Mouse (Mus musculus): Measurements from ENCODE around the gene Trim14. TPM values are rescaled to one million over a fixed set of nuclear protein-coding genes. Genes with fewer than 3 reads are reported as not detected.
A peak's percentile ranks its signal among the peaks of the same experiment; 100 is the strongest.
"Not testable (repeated sequence)": the region's sequence is repeated elsewhere in the genome, so short reads cannot be mapped to it uniquely, and the experiment has no call there.

Gene Trim14
- polyA plus RNA-seq (2014; fragmentation: Nextera tagmentation; extraction: Ambion mirVana), result 10.1 and 11.4 TPM in 2 replicates

- H3K27me3 ChIP-seq (replicated peaks; ENCODE audit: control insufficient read depth, insufficient read depth, low read length), result peaks cover 35% of the 10 kb centered on the region
- no peaks in the 10 kb centered on the region for H3K9me3 ChIP-seq (ENCODE audit: control insufficient read depth, low read length)
- H3K36me3 ChIP-seq (ENCODE audit: control insufficient read depth, insufficient read depth, low read length), result no peaks in the 10 kb centered on the region
- 0 out of 2 replicates have a peak within 1 kb of the TSS, but pooled peaks have one; percentile 19 for H3K27ac ChIP-seq (ENCODE audit: low read depth)
- DNase-seq (ENCODE audit: low spot score), result peak; percentile 72
- ATAC-seq (replicated peaks; ENCODE audit: low FRiP score, low TSS enrichment, low read depth), result peak; percentile 83
- H3K4me1 ChIP-seq (replicated peaks; ENCODE audit: control insufficient read depth, insufficient read depth, low read length), result no peaks in the 10 kb centered on the region
- peak within 1 kb of the TSS; percentile 57 for H3K4me2 ChIP-seq (ENCODE audit: low read length)
- H3K9ac ChIP-seq (ENCODE audit: low read length), result peak within 1 kb of the TSS; percentile 40; the same call in 1 of the 2 replicates
- WGBS, result under 1% methylated on average over 46 of the region's 46 CpGs
- peak within 1 kb of the TSS; percentile 44 for H3K4me3 ChIP-seq (ENCODE audit: low read depth, low read length)
These were observed at the start of gene Trim14 for GRCm38 (mm10) chr4:46535840-46536361. TSS of gene Trim14 (minus strand) at chr4:46536141.

GRCm38 (mm10) chr4:46585041-46585810, 49.3 kb upstream of the Trim14 start:
- Histone ChIP-seq H3K27ac (ENCODE audit: low read depth) (no peak overlapping the region), H3K36me3 (ENCODE audit: control insufficient read depth, insufficient read depth, low read length) (no peaks in the 10 kb centered on the region), H3K4me1 (replicated peaks; ENCODE audit: control insufficient read depth, insufficient read depth, low read length) (no peaks in the 10 kb centered on the region), H3K4me2 (ENCODE audit: low read length) (no peak overlapping the region), H3K4me3 (ENCODE audit: low read depth, low read length) (no peak overlapping the region), H3K27me3 (replicated peaks; ENCODE audit: control insufficient read depth, insufficient read depth, low read length) (no peaks in the 10 kb centered on the region), H3K9me3 (ENCODE audit: control insufficient read depth, low read length) (no peaks in the 10 kb centered on the region), H3K9ac (ENCODE audit: low read length) (no peak overlapping the region)
- ATAC-seq (replicated peaks; ENCODE audit: low FRiP score, low TSS enrichment, low read depth) (no peak), DNase-seq (ENCODE audit: low spot score) (no peak)
- WGBS, result 68% methylated on average over 13 of the region's 13 CpGs

- not testable (repeated sequence) for H3K4me2 ChIP-seq (ENCODE audit: low read length); H3K9ac ChIP-seq (ENCODE audit: low read length); H3K27ac ChIP-seq (ENCODE audit: low read depth); H3K9me3 ChIP-seq (ENCODE audit: control insufficient read depth, low read length); H3K4me1 ChIP-seq (replicated peaks; ENCODE audit: control insufficient read depth, insufficient read depth, low read length); DNase-seq (ENCODE audit: low spot score); ATAC-seq (replicated peaks; ENCODE audit: low FRiP score, low TSS enrichment, low read depth); H3K36me3 ChIP-seq (ENCODE audit: control insufficient read depth, insufficient read depth, low read length); H3K27me3 ChIP-seq (replicated peaks; ENCODE audit: control insufficient read depth, insufficient read depth, low read length); H3K4me3 ChIP-seq (ENCODE audit: low read depth, low read length)
- WGBS, result 40% methylated on average over 3 of the region's 3 CpGs
These were observed 48.6 kb upstream of the Trim14 start for GRCm38 (mm10) chr4:46584536-46584935.

GRCm38 (mm10) chr4:46584084-46584483, 48.1 kb upstream of the Trim14 start:
- not testable (repeated sequence) for H3K4me3 ChIP-seq (ENCODE audit: low read depth, low read length); H3K27me3 ChIP-seq (replicated peaks; ENCODE audit: control insufficient read depth, insufficient read depth, low read length); H3K27ac ChIP-seq (ENCODE audit: low read depth); ATAC-seq (replicated peaks; ENCODE audit: low FRiP score, low TSS enrichment, low read depth); H3K4me2 ChIP-seq (ENCODE audit: low read length); H3K36me3 ChIP-seq (ENCODE audit: control insufficient read depth, insufficient read depth, low read length); H3K4me1 ChIP-seq (replicated peaks; ENCODE audit: control insufficient read depth, insufficient read depth, low read length); H3K9me3 ChIP-seq (ENCODE audit: control insufficient read depth, low read length); DNase-seq (ENCODE audit: low spot score); H3K9ac ChIP-seq (ENCODE audit: low read length)
- WGBS, result 69% methylated on average over 2 of the region's 6 CpGs

GRCm38 (mm10) chr4:46582024-46582423, 46.1 kb upstream of the Trim14 start:
- not testable (repeated sequence) for DNase-seq (ENCODE audit: low spot score); H3K4me3 ChIP-seq (ENCODE audit: low read depth, low read length); H3K9ac ChIP-seq (ENCODE audit: low read length); H3K9me3 ChIP-seq (ENCODE audit: control insufficient read depth, low read length); H3K4me2 ChIP-seq (ENCODE audit: low read length); H3K4me1 ChIP-seq (replicated peaks; ENCODE audit: control insufficient read depth, insufficient read depth, low read length); H3K27me3 ChIP-seq (replicated peaks; ENCODE audit: control insufficient read depth, insufficient read depth, low read length); ATAC-seq (replicated peaks; ENCODE audit: low FRiP score, low TSS enrichment, low read depth); H3K27ac ChIP-seq (ENCODE audit: low read depth); H3K36me3 ChIP-seq (ENCODE audit: control insufficient read depth, insufficient read depth, low read length)
- WGBS, result 86% methylated on average over 8 of the region's 9 CpGs

GRCm38 (mm10) chr4:46581577-46581976, 45.6 kb upstream of the Trim14 start:
- DNase-seq (ENCODE audit: low spot score); H3K4me1 ChIP-seq (replicated peaks; ENCODE audit: control insufficient read depth, insufficient read depth, low read length); H3K27ac ChIP-seq (ENCODE audit: low read depth); H3K4me3 ChIP-seq (ENCODE audit: low read depth, low read length); H3K4me2 ChIP-seq (ENCODE audit: low read length); H3K36me3 ChIP-seq (ENCODE audit: control insufficient read depth, insufficient read depth, low read length); H3K9ac ChIP-seq (ENCODE audit: low read length); H3K9me3 ChIP-seq (ENCODE audit: control insufficient read depth, low read length); H3K27me3 ChIP-seq (replicated peaks; ENCODE audit: control insufficient read depth, insufficient read depth, low read length); ATAC-seq (replicated peaks; ENCODE audit: low FRiP score, low TSS enrichment, low read depth): not testable (repeated sequence)
- WGBS, result 95% methylated on average over 22 of the region's 22 CpGs

GRCm38 (mm10) chr4:46580799-46581243, 44.9 kb upstream of the Trim14 start:
- H3K4me3 ChIP-seq (ENCODE audit: low read depth, low read length); H3K27me3 ChIP-seq (replicated peaks; ENCODE audit: control insufficient read depth, insufficient read depth, low read length); H3K9me3 ChIP-seq (ENCODE audit: control insufficient read depth, low read length); H3K27ac ChIP-seq (ENCODE audit: low read depth); DNase-seq (ENCODE audit: low spot score); H3K9ac ChIP-seq (ENCODE audit: low read length); H3K36me3 ChIP-seq (ENCODE audit: control insufficient read depth, insufficient read depth, low read length); H3K4me1 ChIP-seq (replicated peaks; ENCODE audit: control insufficient read depth, insufficient read depth, low read length); H3K4me2 ChIP-seq (ENCODE audit: low read length); ATAC-seq (replicated peaks; ENCODE audit: low FRiP score, low TSS enrichment, low read depth): not testable (repeated sequence)
- 91% methylated on average over 15 of the region's 15 CpGs for WGBS

- H3K4me1 ChIP-seq (replicated peaks; ENCODE audit: control insufficient read depth, insufficient read depth, low read length); H3K36me3 ChIP-seq (ENCODE audit: control insufficient read depth, insufficient read depth, low read length); H3K27ac ChIP-seq (ENCODE audit: low read depth); DNase-seq (ENCODE audit: low spot score); H3K4me2 ChIP-seq (ENCODE audit: low read length); H3K9me3 ChIP-seq (ENCODE audit: control insufficient read depth, low read length); H3K9ac ChIP-seq (ENCODE audit: low read length); H3K4me3 ChIP-seq (ENCODE audit: low read depth, low read length); H3K27me3 ChIP-seq (replicated peaks; ENCODE audit: control insufficient read depth, insufficient read depth, low read length): not testable (repeated sequence)
- ATAC-seq (replicated peaks; ENCODE audit: low FRiP score, low TSS enrichment, low read depth), result peak; percentile 75
- 77% methylated on average over 8 of the region's 8 CpGs for WGBS
These were observed 42.9 kb upstream of the Trim14 start for GRCm38 (mm10) chr4:46578796-46579346.

All from intestine, embryonic 14.5 days (tissue).